Mouse (Mus musculus) liver, embryonic 14.5 days (tissue): ENCODE measurements around the gene Ddx41. TPM values are rescaled to one million over a fixed set of nuclear protein-coding genes. Genes with fewer than 3 reads are reported as not detected.
A peak's percentile ranks its signal among the peaks of the same experiment; 100 is the strongest.
"Not testable (repeated sequence)": the region's sequence is repeated elsewhere in the genome, so short reads cannot be mapped to it uniquely, and the experiment has no call there.

ENCODE experiments used
- ATAC-seq: fragments of 200-750 bp; cut with Nextera tagmentation; 2 replicates; pipeline ENCODE4 v1.8.0; 2017; ENCODE audit warnings: moderate number of reproducible peaks, mild to moderate bottlenecking, moderate library complexity; ENCODE audit not compliant: insufficient read depth
- DNase-seq, 3 experiments: peaks; one replicate each; pipeline ENCODE4 v3.0.0-alpha.2; 2012 to 2013; ENCODE audit warnings: low read depth in 3 of 3, low spot score in 3 of 3
- H3K27ac ChIP-seq: fragments of 300-500 bp; sonication (generic); 2 replicates; pipeline ENCODE4 v1.5.1; 2014; ENCODE audit warnings: moderate library complexity, mild to moderate bottlenecking, control low read depth, inconsistent platforms
- H3K27me3 ChIP-seq: fragments of 300-500 bp; sonication (generic); 2 replicates; pipeline ENCODE4 v1.6.1; 2014; ENCODE audit warnings: mild to moderate bottlenecking, low read length, moderate library complexity; ENCODE audit not compliant: control insufficient read depth, insufficient read depth
- H3K36me3 ChIP-seq: fragments of 300-500 bp; sonication (generic); replicated peaks from 2 replicates; pipeline ENCODE4 v1.6.1; 2014; ENCODE audit warnings: low read depth; ENCODE audit not compliant: control insufficient read depth, insufficient read depth
- H3K4me1 ChIP-seq, 2 experiments: fragments of 200-500 bp in 1 of 2; fragments of 300-500 bp in 1 of 2; sonication (generic) in 1 of 2; replicated peaks; 2 replicates each; pipeline ENCODE4 v1.6.1; 2012 to 2014; ENCODE audit warnings: antibody characterized with exemption in 1 of 2, inconsistent platforms in 1 of 2, low read length in 1 of 2; ENCODE audit not compliant: control insufficient read depth in 2 of 2, insufficient read depth in 2 of 2
- H3K4me2 ChIP-seq: fragments of 300-500 bp; sonication (generic); 2 replicates; pipeline ENCODE4 v1.6.1; 2014; ENCODE audit warnings: low read depth, mild to moderate bottlenecking, control low read depth, moderate library complexity
- H3K4me3 ChIP-seq, 2 experiments: fragments of 200-500 bp in 1 of 2; fragments of 300-500 bp in 1 of 2; sonication (generic) in 1 of 2; 2 replicates each; pipeline ENCODE4 v1.5.1; 2012 to 2014; ENCODE audit warnings: low read depth in 2 of 2, low read length in 2 of 2, mild to moderate bottlenecking in 2 of 2, control low read depth in 1 of 2, inconsistent platforms in 1 of 2, moderate library complexity in 1 of 2; ENCODE audit not compliant: insufficient read depth in 1 of 2
- H3K9ac ChIP-seq: fragments of 300-500 bp; sonication (generic); replicated peaks from 2 replicates; pipeline ENCODE4 v1.6.1; 2014; ENCODE audit warnings: mild to moderate bottlenecking, control low read depth, moderate library complexity
- H3K9me3 ChIP-seq: fragments of 300-500 bp; sonication (generic); 2 replicates; pipeline ENCODE4 v1.6.1; 2016; ENCODE audit warnings: low read length, mixed read lengths; ENCODE audit not compliant: control insufficient read depth
- CTCF ChIP-seq: IDR thresholded peaks from 2 replicates; pipeline ENCODE4 v1.5.1; 2016; ENCODE audit warnings: antibody characterized with exemption, low read depth, control low read depth
- EP300 ChIP-seq: IDR thresholded peaks from 2 replicates; pipeline ENCODE4 v1.6.1; 2016; ENCODE audit warnings: antibody characterized with exemption, low read depth
- WGBS: fragments of 180-500 bp; shearing (Covaris S2); extraction: QIAGEN DNeasy Blood & Tissue Kit; methylation state at CpG from one replicate; pipeline ENCODE4 v1.1.7; 2014; ENCODE audit not compliant: insufficient replicate concordance; 5-methylcytosine and 5-hydroxymethylcytosine counted together
- polyA plus RNA-seq, 2 experiments: library from polyadenylated mRNA; depleted of rRNA in 1 of 2; stranded (reverse) in 1 of 2; unstranded in 1 of 2; fragments of >200 nt; fragmentation: Nextera tagmentation in 1 of 2; extraction: Ambion mirVana in 1 of 2; gene quantifications; 2 replicates each; pipeline versions ENCODE4 v1.2.1 to v1.2.3; 2012 to 2014

The Ddx41 gene
- polyA plus RNA-seq (2012; rRNA removed) (18.9 and 29.4 TPM in 2 replicates), polyA plus RNA-seq (2014; fragmentation: Nextera tagmentation; extraction: Ambion mirVana) (23.6 and 27.0 TPM in 2 replicates)

GRCm38 (mm10) chr13:55536194-55537175 lies at the start of gene Ddx41:
Gene Ddx41, minus strand, starts transcription at chr13:55536658.
- H3K9ac ChIP-seq = peak within 1 kb of the TSS; percentile 76
- peaks cover 8% of the 10 kb centered on the region for H3K36me3 ChIP-seq
- peaks cover 7 to 13% of the 10 kb centered on the region in 2 experiments; a peak in 1 of 4 replicates for H3K4me1 ChIP-seq
- peak within 1 kb of the TSS; percentile 74 to 98 for H3K4me3 ChIP-seq
- TF ChIP-seq EP300 = peak; percentile 24; the same call in 1 of the 2 replicates
- TF ChIP-seq CTCF = peak; percentile 99
- no peak within 1 kb of the TSS for H3K27ac ChIP-seq
- ATAC-seq (peak; percentile 97), DNase-seq (peak; percentile 98 to 99 (median 98))
- WGBS = under 1% methylated on average over 69 of the region's 70 CpGs
- peak within 1 kb of the TSS; percentile 96 for H3K4me2 ChIP-seq
- H3K9me3 ChIP-seq = no peaks in the 10 kb centered on the region
- H3K27me3 ChIP-seq = no peaks in the 10 kb centered on the region

GRCm38 (mm10) chr13:55578086-55578485 lies 41.6 kb upstream of the Ddx41 start:
- no peaks in the 10 kb centered on the region for H3K27me3 ChIP-seq
- no peaks in the 10 kb centered on the region for H3K4me1 ChIP-seq
- no peak overlapping the region for H3K9ac ChIP-seq
- WGBS = 58% methylated on average over 4 of the region's 4 CpGs
- no peaks in the 10 kb centered on the region for H3K36me3 ChIP-seq
- DNase-seq (no peak), ATAC-seq (no peak)
- H3K9me3 ChIP-seq = no peaks in the 10 kb centered on the region
- TF ChIP-seq EP300 (no peak), CTCF (no peak)
- H3K4me3 ChIP-seq = no peak overlapping the region
- H3K27ac ChIP-seq = no peak overlapping the region
- H3K4me2 ChIP-seq = no peak overlapping the region

GRCm38 (mm10) chr13:55576872-55577271 lies 40.4 kb upstream of the Ddx41 start:
- H3K4me3 ChIP-seq, ATAC-seq, H3K4me1 ChIP-seq, H3K4me2 ChIP-seq, H3K27ac ChIP-seq, H3K9ac ChIP-seq, H3K9me3 ChIP-seq, H3K27me3 ChIP-seq, DNase-seq, H3K36me3 ChIP-seq: not testable (repeated sequence)
- 56% methylated on average over 7 of the region's 7 CpGs for WGBS

- Histone ChIP-seq H3K9ac (no peak overlapping the region), H3K9me3 (no peaks in the 10 kb centered on the region), H3K36me3 (no peaks in the 10 kb centered on the region), H3K4me2 (no peak overlapping the region), H3K27me3 (no peaks in the 10 kb centered on the region), H3K4me3 (no peak overlapping the region), H3K4me1 (peaks cover 5 to 9% of the 10 kb centered on the region in 2 experiments), H3K27ac (no peak overlapping the region)
- DNase-seq = no peak
- no peak for TF ChIP-seq CTCF
- no peak for ATAC-seq
- 40% methylated on average over 5 of the region's 5 CpGs for WGBS
Observed at GRCm38 (mm10) chr13:55575932-55576331, 39.5 kb upstream of the Ddx41 start.

- no peaks in the 10 kb centered on the region for H3K27me3 ChIP-seq
- ATAC-seq = no peak
- no peak overlapping the region for H3K27ac ChIP-seq
- no peaks in the 10 kb centered on the region for H3K9me3 ChIP-seq
- H3K4me2 ChIP-seq = no peak overlapping the region
- H3K36me3 ChIP-seq = no peaks in the 10 kb centered on the region
- TF ChIP-seq CTCF (no peak), EP300 (no peak)
- no peak for DNase-seq
- H3K4me3 ChIP-seq = no peak overlapping the region
- peaks cover 6 to 15% of the 10 kb centered on the region in 2 experiments for H3K4me1 ChIP-seq
- H3K9ac ChIP-seq = no peak overlapping the region
- WGBS = 58% methylated on average over 5 of the region's 5 CpGs
Observed at GRCm38 (mm10) chr13:55574321-55574720, 37.9 kb upstream of the Ddx41 start.
